Mouse (Mus musculus) C2C12 (cell line): ENCODE measurements at regions not wholly inside any gene's neighbourhood (a gene's known extent, or its start where the extent isn't known, plus 50 kb on each side); places are given as distances from the start of the nearest gene placed in this dataset.

Experiments used
- H3K27me3 ChIP-seq: one replicate; pipeline ENCODE4 v1.6.1; 2011; ENCODE audit not compliant: control insufficient read depth, insufficient read depth, insufficient read length
- H3K36me3 ChIP-seq: one replicate; pipeline ENCODE4 v1.6.1; 2011; ENCODE audit not compliant: control insufficient read depth, insufficient read depth
- H3K4me3 ChIP-seq: one replicate; pipeline ENCODE4 v1.5.1; 2011; ENCODE audit warnings: mild to moderate bottlenecking, control low read depth; ENCODE audit not compliant: poor library complexity, insufficient read depth, severe bottlenecking
- H3K79me2 ChIP-seq: one replicate; pipeline ENCODE4 v1.6.1; 2011; ENCODE audit not compliant: control insufficient read depth, insufficient read depth
- H3K79me3 ChIP-seq: one replicate; pipeline ENCODE4 v1.6.1; 2011; ENCODE audit warnings: low read depth, control low read depth
- H3ac ChIP-seq: one replicate; pipeline ENCODE3; 2011; ENCODE audit warnings: low read depth; ENCODE audit not compliant: control insufficient read depth, insufficient read length
- CEBPB ChIP-seq: IDR thresholded peaks from one replicate; pipeline ENCODE4 v1.6.1; 2011; ENCODE audit warnings: low read depth, mild to moderate bottlenecking, control low read depth, moderate library complexity
- CTCF ChIP-seq: IDR thresholded peaks from one replicate; pipeline ENCODE4 v1.5.1; 2011; ENCODE audit not compliant: control insufficient read depth, insufficient read depth, insufficient read length
- FOSL1 ChIP-seq: IDR thresholded peaks from one replicate; pipeline ENCODE4 v1.8.0; 2011; ENCODE audit warnings: mild to moderate bottlenecking, low read length; ENCODE audit not compliant: poor library complexity, insufficient read depth, severe bottlenecking
- MAX ChIP-seq: IDR thresholded peaks from one replicate; pipeline ENCODE4 v1.6.1; 2011; ENCODE audit warnings: mild to moderate bottlenecking, control low read depth
- MYOD1 ChIP-seq: IDR thresholded peaks from one replicate; pipeline ENCODE4 v1.6.1; 2011; ENCODE audit warnings: low read depth; ENCODE audit not compliant: control insufficient read depth, insufficient read length
- MYOG ChIP-seq: IDR thresholded peaks from one replicate; pipeline ENCODE4 v1.6.1; 2011; ENCODE audit not compliant: control insufficient read depth, insufficient read length; ENCODE audit errors: extremely low read depth
- USF1 ChIP-seq: IDR thresholded peaks from one replicate; pipeline ENCODE4 v1.6.1; 2011; ENCODE audit warnings: low read depth, mild to moderate bottlenecking, control low read depth, moderate library complexity

DNA sequence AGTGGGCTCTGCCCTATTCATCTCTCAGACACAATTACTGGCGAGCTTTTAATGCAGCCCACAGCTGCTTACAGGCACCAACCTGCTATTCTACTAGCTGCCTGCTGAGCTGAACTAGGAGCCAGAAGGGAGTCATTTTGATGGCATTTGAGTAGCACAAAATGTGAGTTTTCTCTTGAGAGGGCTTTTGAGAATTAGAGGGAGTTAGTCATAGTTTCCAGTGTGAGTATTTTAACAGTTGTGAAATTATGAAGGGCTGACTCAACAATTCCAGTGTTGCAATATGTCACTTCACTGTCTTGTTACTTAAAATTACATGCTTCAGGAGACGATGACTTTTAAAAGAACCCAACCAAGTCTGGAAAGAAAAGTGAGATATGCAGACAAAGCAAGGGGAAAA lies 54.4 kb upstream of the Ly86 start:
- Histone ChIP-seq H3K27me3 (no peaks in the 10 kb centered on the region), H3K4me3 (no peak overlapping the region), H3K36me3 (no peaks in the 10 kb centered on the region), H3K79me2 (no peaks in the 10 kb centered on the region), H3ac (no peak overlapping the region), H3K79me3 (no peaks in the 10 kb centered on the region)
- TF ChIP-seq FOSL1 (peak; percentile 76), CTCF (no peak), MYOG (no peak), CEBPB (peak; percentile 97)

DNA sequence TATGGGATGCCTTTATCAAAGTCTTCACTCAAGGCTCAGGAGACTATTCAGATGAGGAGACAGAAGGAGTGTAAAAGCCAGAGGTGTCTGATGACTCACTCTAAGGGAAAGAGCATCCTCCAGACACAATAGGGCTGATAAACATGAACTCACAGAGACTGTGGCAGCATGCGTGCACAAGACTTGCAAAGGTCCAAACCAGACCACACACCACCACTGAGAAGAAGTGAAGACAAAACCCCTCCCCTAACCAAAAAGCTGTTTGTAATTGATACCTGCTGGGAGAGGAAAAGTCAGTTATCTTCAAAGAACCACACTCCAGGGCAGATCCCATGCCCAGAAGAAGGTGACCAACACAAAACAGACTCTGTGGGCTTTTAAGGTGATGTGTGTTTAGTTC lies 56.0 kb upstream of the Ly86 start:
- Histone ChIP-seq H3K4me3 (no peak overlapping the region), H3K79me2 (no peaks in the 10 kb centered on the region), H3K79me3 (no peaks in the 10 kb centered on the region), H3ac (no peak overlapping the region), H3K27me3 (no peaks in the 10 kb centered on the region), H3K36me3 (no peaks in the 10 kb centered on the region)
- no peak for TF ChIP-seq USF1
- TF ChIP-seq MYOG: no peak
- TF ChIP-seq MAX: no peak

DNA sequence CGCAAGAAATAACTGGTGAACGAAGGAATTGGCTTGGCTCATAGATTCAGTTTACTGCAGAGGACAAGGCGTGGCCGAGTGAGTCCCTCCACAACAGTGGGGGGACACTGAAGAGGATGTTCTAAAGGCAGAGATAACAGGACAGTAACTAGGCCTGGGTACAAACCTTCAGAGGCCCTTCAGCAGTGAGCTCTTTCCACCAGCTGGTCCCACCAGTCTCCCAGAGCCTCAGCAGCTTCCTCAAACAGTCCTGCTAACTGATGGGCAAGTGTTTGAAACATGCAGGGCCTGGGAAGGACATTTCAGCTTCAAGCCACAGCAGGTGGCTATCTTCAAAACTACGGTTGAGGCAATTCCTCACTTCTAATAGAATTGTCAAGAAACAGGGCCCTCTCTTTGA lies 62.5 kb upstream of the Ly86 start:
- Histone ChIP-seq H3K79me3 (no peaks in the 10 kb centered on the region), H3K27me3 (no peaks in the 10 kb centered on the region)
- no peak for TF ChIP-seq CEBPB
- no peak for TF ChIP-seq MYOG
- TF ChIP-seq MAX: no peak
- no peak for TF ChIP-seq CTCF
- no peak for TF ChIP-seq FOSL1
- TF ChIP-seq USF1: no peak
- no peak for TF ChIP-seq MYOD1

DNA sequence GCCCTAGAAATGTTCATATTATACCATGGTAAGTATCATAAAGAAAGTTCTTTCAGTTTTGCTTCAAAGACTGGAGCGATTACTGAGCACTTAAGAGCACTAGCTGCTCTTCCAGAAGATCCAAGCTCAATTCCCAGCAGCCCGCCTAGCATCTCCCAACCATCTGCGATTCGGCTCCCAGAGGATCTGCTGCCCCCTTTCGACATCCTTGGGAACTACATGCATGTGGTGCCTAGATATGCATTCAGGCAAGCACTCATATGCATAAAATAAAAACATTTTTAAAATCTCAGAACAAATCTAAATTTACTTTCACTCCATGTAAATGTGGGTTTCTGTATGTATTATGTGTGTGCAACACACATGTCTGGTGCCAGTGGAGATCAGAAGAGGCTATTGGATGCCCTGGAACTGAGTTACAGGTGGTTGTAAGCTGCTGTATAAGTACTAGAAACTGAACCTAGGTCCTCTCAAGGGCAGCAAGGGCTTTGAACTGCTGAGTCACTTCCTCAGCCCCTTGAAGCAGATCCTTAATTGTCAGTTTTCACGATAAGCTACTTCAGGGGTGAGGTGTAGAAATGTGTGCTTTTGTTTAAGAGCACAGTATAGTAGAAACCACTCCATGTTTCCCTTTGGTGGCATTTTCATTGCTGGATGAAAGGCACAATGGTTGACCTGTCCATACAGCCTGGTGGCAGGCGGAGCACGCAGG lies 65.8 kb upstream of the Ly86 start:
- H3K79me3 ChIP-seq: no peaks in the 10 kb centered on the region
- no peaks in the 10 kb centered on the region for H3K27me3 ChIP-seq
- no peak overlapping the region for H3ac ChIP-seq
- no peaks in the 10 kb centered on the region for H3K79me2 ChIP-seq
- TF ChIP-seq MYOG (no peak), FOSL1 (no peak), CEBPB (no peak), MAX (no peak), CTCF (no peak), USF1 (no peak), MYOD1 (no peak)
- no peak overlapping the region for H3K4me3 ChIP-seq
- H3K36me3 ChIP-seq: no peaks in the 10 kb centered on the region

More for the DNA sequence above, 62.5 kb upstream of the Ly86 start:
- H3ac ChIP-seq: no peak overlapping the region
- H3K79me2 ChIP-seq: no peaks in the 10 kb centered on the region
- no peak overlapping the region for H3K4me3 ChIP-seq
- no peaks in the 10 kb centered on the region for H3K36me3 ChIP-seq

DNA sequence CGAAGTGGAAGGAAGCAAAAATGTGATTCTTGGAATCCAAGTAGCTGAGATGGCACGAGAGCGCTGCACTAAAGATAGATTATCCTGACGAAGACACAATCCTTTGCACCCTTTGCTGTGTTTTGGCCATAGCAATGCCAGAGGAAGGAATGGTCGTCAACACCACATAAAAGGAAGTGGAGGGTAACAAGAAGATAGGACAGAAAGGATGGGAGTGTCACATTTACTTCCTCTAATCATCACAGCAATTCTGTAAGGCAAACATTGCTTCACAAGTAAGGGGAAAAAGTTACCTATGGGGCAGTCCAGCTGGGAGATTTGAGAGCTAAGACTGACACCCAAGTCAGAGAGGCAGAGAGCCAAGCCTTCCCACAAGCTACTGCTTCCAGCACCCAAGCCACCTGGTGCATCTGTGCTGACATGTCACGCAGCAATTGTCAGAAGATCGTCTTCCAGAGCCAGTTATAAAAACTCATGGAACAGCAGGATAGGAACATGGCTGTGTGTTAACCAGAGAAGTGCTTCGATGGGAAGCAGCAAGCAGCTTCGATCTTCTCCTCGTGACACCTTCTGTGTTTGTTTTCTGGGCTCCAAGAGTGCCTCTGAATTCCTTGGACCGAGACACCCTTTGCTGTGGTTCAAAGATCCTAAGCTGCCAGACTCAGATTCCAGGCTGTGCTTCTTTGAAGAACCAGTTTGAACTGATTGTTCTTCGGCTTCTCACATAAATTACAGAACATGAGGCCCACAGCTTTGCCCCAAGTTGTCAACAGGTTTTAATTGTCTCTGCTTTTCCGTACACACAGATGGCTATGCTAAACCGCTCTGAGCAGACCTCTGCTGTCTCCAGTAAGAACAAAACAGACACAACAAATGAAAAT lies 95.2 kb upstream of the Ly86 start:
- Histone ChIP-seq H3K27me3 (no peaks in the 10 kb centered on the region), H3K79me3 (no peaks in the 10 kb centered on the region), H3ac (no peak overlapping the region), H3K79me2 (no peaks in the 10 kb centered on the region), H3K4me3 (no peak overlapping the region), H3K36me3 (no peaks in the 10 kb centered on the region)
- TF ChIP-seq FOSL1 (no peak), CTCF (no peak), MAX (no peak), USF1 (no peak), MYOD1 (no peak), MYOG (no peak), CEBPB (no peak)
